Mouse (Mus musculus) liver, adult 2 months (tissue): ENCODE data around the gene Tspan32.

Source experiments
- CTCF ChIP-seq: fragments of 200-500 bp; IDR thresholded peaks from 2 replicates; pipeline ENCODE4 v1.5.1; 2011; ENCODE audit warnings: low read depth, low read length, control low read depth
- POLR2A ChIP-seq: fragments of 200-500 bp; IDR thresholded peaks from 2 replicates; pipeline ENCODE4 v1.6.1; 2011; ENCODE audit warnings: low read length, control low read depth; ENCODE audit not compliant: insufficient read depth; ENCODE audit errors: extremely low read depth

DNA sequence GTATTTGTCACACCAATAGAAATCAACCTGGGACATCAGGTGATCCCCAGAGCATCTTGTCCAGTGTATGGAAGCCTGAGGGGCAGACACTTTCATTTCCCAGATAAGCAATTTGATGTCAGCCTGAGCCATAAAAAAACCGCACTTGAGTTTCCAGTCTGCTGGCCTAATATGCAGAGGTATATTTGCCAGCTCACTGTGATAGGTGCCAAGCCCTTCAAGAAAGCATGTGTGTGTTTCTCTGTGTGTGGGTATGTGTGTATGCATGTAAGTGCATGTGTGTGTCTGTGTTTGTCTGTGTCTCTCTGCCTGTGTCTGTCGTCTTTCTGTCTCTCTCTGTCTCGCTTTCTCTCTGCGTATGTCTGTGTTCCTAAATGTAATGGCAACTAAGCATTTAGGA lies 22.4 kb downstream of the Tspan32 start:
- no peak for TF ChIP-seq POLR2A
- no peak for TF ChIP-seq CTCF
